Mouse (Mus musculus): ENCODE results near the gene Matn3. TPM values are rescaled to one million over a fixed set of nuclear protein-coding genes. Genes with fewer than 3 reads are reported as not detected.
A peak's percentile ranks its signal among the peaks of the same experiment; 100 is the strongest.

Matn3 gene
- polyA plus RNA-seq, 1 experiment from 2014 or later: 0.17 TPM

GRCm38 (mm10) chr12:8940011-8941005 is 7.4 kb upstream of the Matn3 start:
- Histone ChIP-seq H3K4me3 (replicated peaks) (no peak overlapping the region), H3K9me3 (replicated peaks) (no peaks in the 10 kb centered on the region), H3K27me3 (no peaks in the 10 kb centered on the region), H3K9ac (no peak overlapping the region), H3K4me1 (replicated peaks) (no peaks in the 10 kb centered on the region), H3K36me3 (replicated peaks) (peaks cover 38% of the 10 kb centered on the region), H3K27ac (replicated peaks) (no peak overlapping the region), H3K4me2 (no peak overlapping the region)
- 61% methylated on average over 12 of the region's 12 CpGs for WGBS (ENCODE audit: insufficient replicate concordance)
- no peak for ATAC-seq (ENCODE audit: insufficient read depth)

- Histone ChIP-seq H3K4me1 (replicated peaks) (no peaks in the 10 kb centered on the region), H3K36me3 (replicated peaks) (peaks cover 30% of the 10 kb centered on the region), H3K9ac (no peak overlapping the region), H3K27ac (replicated peaks) (no peak overlapping the region), H3K4me2 (no peak overlapping the region), H3K4me3 (replicated peaks) (no peak overlapping the region), H3K27me3 (no peaks in the 10 kb centered on the region), H3K9me3 (replicated peaks) (no peaks in the 10 kb centered on the region)
- no peak for ATAC-seq (ENCODE audit: insufficient read depth)
- 67% methylated on average over 4 of the region's 4 CpGs for WGBS (ENCODE audit: insufficient replicate concordance)
Measured at GRCm38 (mm10) chr12:8941131-8941615, 6.6 kb upstream of the Matn3 start.

GRCm38 (mm10) chr12:8941699-8942392 is 5.9 kb upstream of the Matn3 start:
- WGBS (ENCODE audit: insufficient replicate concordance): 23% methylated on average over 4 of the region's 4 CpGs
- no peak overlapping the region for H3K9ac ChIP-seq
- H3K27ac ChIP-seq (replicated peaks): no peak overlapping the region

GRCm38 (mm10) chr12:8947163-8947562 is 566 bp upstream of the Matn3 start:
- H3K27me3 ChIP-seq: peaks cover 31% of the 10 kb centered on the region
- H3K9me3 ChIP-seq (replicated peaks): no peaks in the 10 kb centered on the region
- H3K9ac ChIP-seq: no peak overlapping the region
- 29% methylated on average over 9 of the region's 9 CpGs for WGBS (ENCODE audit: insufficient replicate concordance)
- H3K36me3 ChIP-seq (replicated peaks): no peaks in the 10 kb centered on the region
- H3K4me2 ChIP-seq: peak overlapping the region; percentile 73; the same call in 1 of the 2 replicates
- H3K27ac ChIP-seq (replicated peaks): no peak overlapping the region
- no peak overlapping the region for H3K4me3 ChIP-seq (replicated peaks)
- peaks cover 9% of the 10 kb centered on the region for H3K4me1 ChIP-seq (replicated peaks)
- no peak for ATAC-seq (ENCODE audit: insufficient read depth)

More at GRCm38 (mm10) chr12:8941699-8942392, 5.9 kb upstream of the Matn3 start:
- Histone ChIP-seq H3K4me2 (no peak overlapping the region), H3K36me3 (replicated peaks) (peaks cover 23% of the 10 kb centered on the region), H3K4me1 (replicated peaks) (no peaks in the 10 kb centered on the region), H3K27me3 (peaks cover 6% of the 10 kb centered on the region), H3K4me3 (replicated peaks) (no peak overlapping the region), H3K9me3 (replicated peaks) (no peaks in the 10 kb centered on the region)
- ATAC-seq (ENCODE audit: insufficient read depth): no peak

- no peak overlapping the region for H3K4me2 ChIP-seq
- WGBS (ENCODE audit: insufficient replicate concordance): 82% methylated on average over 10 of the region's 10 CpGs
- H3K27me3 ChIP-seq: peaks cover 12% of the 10 kb centered on the region
- no peak for ATAC-seq (ENCODE audit: insufficient read depth)
- H3K36me3 ChIP-seq (replicated peaks): no peaks in the 10 kb centered on the region
- no peak overlapping the region for H3K27ac ChIP-seq (replicated peaks)
- no peak overlapping the region for H3K4me3 ChIP-seq (replicated peaks)
- H3K4me1 ChIP-seq (replicated peaks): peaks cover 2% of the 10 kb centered on the region
- H3K9me3 ChIP-seq (replicated peaks): no peaks in the 10 kb centered on the region
- no peak overlapping the region for H3K9ac ChIP-seq
Measured at GRCm38 (mm10) chr12:8953136-8953535, 5.4 kb downstream of the Matn3 start.

GRCm38 (mm10) chr12:8954161-8954561 is 6.4 kb downstream of the Matn3 start:
- WGBS (ENCODE audit: insufficient replicate concordance): 66% methylated on average over 9 of the region's 9 CpGs
- H3K36me3 ChIP-seq (replicated peaks): no peaks in the 10 kb centered on the region
- no peak overlapping the region for H3K9ac ChIP-seq
- H3K4me3 ChIP-seq (replicated peaks): no peak overlapping the region
- H3K4me1 ChIP-seq (replicated peaks): no peaks in the 10 kb centered on the region
- H3K27me3 ChIP-seq: peaks cover 2% of the 10 kb centered on the region
- H3K4me2 ChIP-seq: no peak overlapping the region
- H3K27ac ChIP-seq (replicated peaks): no peak overlapping the region
- no peaks in the 10 kb centered on the region for H3K9me3 ChIP-seq (replicated peaks)
- ATAC-seq (ENCODE audit: insufficient read depth): no peak

- no peak overlapping the region for H3K27ac ChIP-seq (replicated peaks)
- H3K36me3 ChIP-seq (replicated peaks): no peaks in the 10 kb centered on the region
- WGBS (ENCODE audit: insufficient replicate concordance): 68% methylated on average over 9 of the region's 9 CpGs
- no peak overlapping the region for H3K9ac ChIP-seq
- no peaks in the 10 kb centered on the region for H3K9me3 ChIP-seq (replicated peaks)
- H3K27me3 ChIP-seq: 0 out of 2 replicates have a peak, but pooled peaks cover 6% of the 10 kb centered on the region
- H3K4me3 ChIP-seq (replicated peaks): no peak overlapping the region
- H3K4me2 ChIP-seq: no peak overlapping the region
- no peak for ATAC-seq (ENCODE audit: insufficient read depth)
- H3K4me1 ChIP-seq (replicated peaks): no peaks in the 10 kb centered on the region
Measured at GRCm38 (mm10) chr12:8961607-8962316, 14.0 kb downstream of the Matn3 start.

- 0 out of 2 replicates have a peak, but pooled peaks cover 3% of the 10 kb centered on the region for H3K4me1 ChIP-seq (replicated peaks)
- H3K36me3 ChIP-seq (replicated peaks): no peaks in the 10 kb centered on the region
- H3K4me2 ChIP-seq: no peak overlapping the region
- H3K27ac ChIP-seq (replicated peaks): no peak overlapping the region
- no peaks in the 10 kb centered on the region for H3K9me3 ChIP-seq (replicated peaks)
- H3K4me3 ChIP-seq (replicated peaks): no peak overlapping the region
- peaks cover 46% of the 10 kb centered on the region for H3K27me3 ChIP-seq
- no peak for ATAC-seq (ENCODE audit: insufficient read depth)
- 14% methylated on average over 9 of the region's 9 CpGs for WGBS (ENCODE audit: insufficient replicate concordance)
- H3K9ac ChIP-seq: no peak overlapping the region
Measured at GRCm38 (mm10) chr12:8969828-8970227, 22.1 kb downstream of the Matn3 start.

- ATAC-seq (ENCODE audit: insufficient read depth): peak; percentile 66
- Histone ChIP-seq H3K4me3 (replicated peaks) (peak within 1 kb of the TSS; percentile 59), H3K27me3 (peaks cover 48% of the 10 kb centered on the region), H3K4me2 (peak within 1 kb of the TSS; percentile 70), H3K27ac (replicated peaks) (no peak within 1 kb of the TSS), H3K4me1 (replicated peaks) (0 out of 2 replicates have a peak, but pooled peaks cover 3% of the 10 kb centered on the region), H3K36me3 (replicated peaks) (no peaks in the 10 kb centered on the region), H3K9me3 (replicated peaks) (no peaks in the 10 kb centered on the region), H3K9ac (0 out of 2 replicates have a peak within 1 kb of the TSS, but pooled peaks have one; percentile 13)
- WGBS (ENCODE audit: insufficient replicate concordance): under 1% methylated on average over 45 of the region's 45 CpGs
Measured at GRCm38 (mm10) chr12:8973820-8974465, 26.2 kb downstream of the Matn3 start, which contains the start of gene Wdr35. Wdr35 (plus strand) TSS chr12:8973892.

- 69% methylated on average over 3 of the region's 3 CpGs for WGBS (ENCODE audit: insufficient replicate concordance)
Measured at GRCm38 (mm10) chr12:8975076-8975475, 27.3 kb downstream of the Matn3 start.

More at GRCm38 (mm10) chr12:8975076-8975475, 27.3 kb downstream of the Matn3 start:
- H3K4me3 ChIP-seq (replicated peaks): no peak overlapping the region
- H3K27ac ChIP-seq (replicated peaks): no peak overlapping the region
- H3K4me1 ChIP-seq (replicated peaks): 0 out of 2 replicates have a peak, but pooled peaks cover 3% of the 10 kb centered on the region
- no peak for ATAC-seq (ENCODE audit: insufficient read depth)
- no peaks in the 10 kb centered on the region for H3K9me3 ChIP-seq (replicated peaks)
- no peak overlapping the region for H3K9ac ChIP-seq
- no peaks in the 10 kb centered on the region for H3K36me3 ChIP-seq (replicated peaks)
- peaks cover 39% of the 10 kb centered on the region for H3K27me3 ChIP-seq
- H3K4me2 ChIP-seq: no peak overlapping the region
